Mouse (Mus musculus): ENCODE measurements around the gene Med28.

- TF ChIP-seq TAL1 (IDR thresholded peaks at IDR 0.05; ENCODE audit: low read length) (no peak), GATA1 (IDR thresholded peaks at IDR 0.05; ENCODE audit: low read length) (no peak)
These were observed 44.0 kb downstream of the Med28 start for GRCm38 (mm10) chr5:45564054-45564453.

Measured in erythroblast, embryonic 14.5 days (primary cell).